Mouse (Mus musculus) kidney, adult 8-10 months (tissue): ENCODE measurements around the gene Pan2.
A peak's percentile ranks its signal among the peaks of the same experiment; 100 is the strongest.
"Not testable (repeated sequence)": the region's sequence is repeated elsewhere in the genome, so short reads cannot be mapped to it uniquely, and the experiment has no call there.

ENCODE experiments used
- DNase-seq, 2 experiments: peaks; one replicate each; pipeline ENCODE4 v3.0.0; 2022

Gene Pan2

DNA sequence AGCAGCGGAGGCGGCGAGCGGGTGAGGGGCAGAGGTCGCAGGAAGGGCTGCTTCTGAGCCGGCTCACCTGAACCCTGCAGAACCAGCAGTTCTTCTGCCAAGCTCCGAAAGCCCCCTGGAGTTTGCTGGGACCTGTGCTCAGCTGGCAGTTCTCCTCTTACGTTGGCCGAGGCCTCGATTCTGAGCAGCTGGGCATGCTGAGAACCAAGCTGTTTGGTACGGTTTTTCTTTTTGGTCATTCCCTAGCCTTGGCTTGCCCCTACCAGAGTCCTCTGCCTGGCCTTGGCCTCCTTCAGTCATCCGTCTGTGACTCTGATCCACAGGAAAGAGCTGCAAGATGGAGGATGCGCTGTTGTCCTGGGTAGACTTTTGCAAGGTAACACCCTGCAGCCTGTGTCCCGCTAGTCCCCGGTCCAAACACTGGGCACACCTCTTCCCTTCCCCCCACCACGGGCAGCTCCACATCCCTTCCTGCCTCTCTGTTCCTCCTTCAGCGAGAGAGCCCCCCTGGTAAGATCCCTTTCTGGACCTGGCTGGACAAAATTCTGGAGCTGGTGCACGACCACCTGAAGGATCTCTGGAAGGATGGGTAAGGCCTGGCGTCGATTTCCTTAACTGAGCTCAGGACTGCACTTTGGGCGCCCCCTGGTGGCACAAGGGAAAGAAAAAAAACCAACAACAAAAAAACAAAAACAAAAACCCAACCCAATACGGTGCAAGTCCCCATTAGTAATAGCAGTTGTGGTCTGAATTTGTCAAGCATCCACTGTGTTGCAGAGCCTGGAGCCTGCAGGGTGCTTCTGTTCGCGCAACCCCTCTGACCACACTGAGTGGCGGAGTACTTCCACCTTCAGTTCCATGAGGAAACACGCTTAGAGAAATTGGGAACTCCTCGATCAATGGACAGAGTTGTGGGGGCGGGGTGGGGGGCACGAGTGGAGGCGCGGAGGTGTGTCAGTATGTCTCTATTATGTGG is 19.2 kb upstream of the Pan2 start:
- peak in 1 of 2 experiments; percentile 70 for DNase-seq

DNA sequence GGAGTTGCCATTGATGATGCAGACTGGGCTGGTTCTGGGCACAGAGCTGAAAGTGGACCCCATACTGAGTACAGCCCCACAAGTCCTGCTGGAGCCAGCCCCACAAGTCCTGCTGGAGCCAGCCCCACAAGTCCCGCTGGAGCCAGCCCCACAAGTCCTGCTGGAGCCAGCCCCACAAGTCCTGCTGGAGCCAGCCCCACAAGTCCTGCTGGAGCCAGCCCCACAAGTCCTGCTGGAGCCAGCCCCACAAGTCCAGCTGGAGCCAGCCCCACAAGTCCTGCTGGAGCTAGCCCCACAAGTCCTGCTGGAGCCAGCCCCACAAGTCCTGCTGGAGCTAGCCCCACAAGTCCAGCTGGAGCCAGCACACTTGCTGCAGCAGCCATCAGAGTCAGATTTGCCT is 12.5 kb upstream of the Pan2 start:
- DNase-seq, result not testable (repeated sequence)

DNA sequence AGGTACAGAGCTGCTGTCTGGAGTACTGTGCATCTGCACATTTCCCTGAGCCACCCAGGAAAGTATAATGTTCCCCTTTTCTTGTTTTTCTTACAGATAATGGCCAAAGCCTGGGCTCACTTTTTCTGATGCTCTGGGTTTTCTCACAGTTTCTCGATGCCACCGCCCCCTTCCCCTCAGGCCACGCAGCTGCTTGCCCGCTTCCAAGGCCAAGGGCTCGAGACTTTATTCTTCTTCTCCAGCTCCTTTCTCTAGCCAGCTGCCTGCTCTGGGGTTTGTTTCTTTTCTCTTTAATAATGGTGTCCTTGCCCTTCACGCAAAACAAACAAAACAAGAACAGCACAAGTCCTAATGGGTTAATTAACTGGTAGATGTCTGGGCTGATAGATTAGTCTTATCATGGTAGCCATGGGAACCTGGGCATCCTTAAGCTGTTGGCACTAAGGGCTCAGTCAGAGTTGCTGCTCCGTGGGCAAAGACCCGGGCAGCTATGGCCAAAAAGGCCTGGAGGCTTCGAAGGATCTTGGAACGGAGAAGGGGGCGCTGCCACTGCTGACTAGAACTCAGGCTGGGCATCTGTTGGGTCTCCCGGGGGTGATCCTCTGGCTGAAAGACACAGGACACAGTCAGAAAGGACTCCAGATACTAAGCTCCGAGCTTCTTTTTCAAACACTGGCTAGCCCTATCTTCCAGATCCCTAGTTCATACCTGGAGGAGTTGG is 6.6 kb upstream of the Pan2 start:
- DNase-seq, result no peak

DNA sequence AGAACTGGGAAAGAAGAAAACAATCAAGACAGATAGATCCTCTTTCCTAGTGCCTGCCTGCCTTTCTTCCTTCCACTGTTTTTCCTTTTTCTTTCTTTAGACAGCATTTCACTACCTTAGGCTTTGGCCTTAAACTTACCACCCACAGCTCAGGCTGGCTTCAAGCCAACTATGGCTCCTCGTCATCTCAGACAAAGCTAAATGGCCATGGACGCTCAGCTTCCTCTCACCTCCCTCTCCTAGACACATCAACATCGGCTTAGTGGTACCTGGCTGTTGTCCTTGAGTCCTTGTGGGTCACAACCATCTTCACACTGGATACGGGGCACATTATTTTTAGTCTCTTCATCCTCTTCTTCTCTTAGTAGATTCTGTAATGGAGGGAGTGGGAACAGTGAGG is 5.9 kb upstream of the Pan2 start:
- no peak for DNase-seq

DNA sequence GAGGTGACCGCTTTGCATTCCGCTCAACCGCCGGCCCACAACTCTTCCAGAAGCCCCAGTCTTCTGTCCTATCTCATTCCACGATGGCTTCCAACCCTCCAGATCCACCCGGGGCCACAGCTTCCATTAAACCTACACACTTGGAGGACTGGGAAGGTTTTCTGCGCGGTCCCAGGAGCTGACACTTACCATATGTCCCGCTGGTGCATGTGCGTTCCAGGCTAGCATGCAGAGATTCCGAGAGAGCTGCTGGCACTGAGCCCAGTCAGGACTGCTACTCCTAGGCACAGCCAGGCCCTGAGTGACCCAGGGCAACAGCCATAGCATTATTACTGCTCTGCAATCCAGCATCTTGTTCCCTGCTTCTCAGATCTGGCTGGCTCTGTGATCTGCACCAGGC is 5.5 kb upstream of the Pan2 start:
- no peak for DNase-seq

DNA sequence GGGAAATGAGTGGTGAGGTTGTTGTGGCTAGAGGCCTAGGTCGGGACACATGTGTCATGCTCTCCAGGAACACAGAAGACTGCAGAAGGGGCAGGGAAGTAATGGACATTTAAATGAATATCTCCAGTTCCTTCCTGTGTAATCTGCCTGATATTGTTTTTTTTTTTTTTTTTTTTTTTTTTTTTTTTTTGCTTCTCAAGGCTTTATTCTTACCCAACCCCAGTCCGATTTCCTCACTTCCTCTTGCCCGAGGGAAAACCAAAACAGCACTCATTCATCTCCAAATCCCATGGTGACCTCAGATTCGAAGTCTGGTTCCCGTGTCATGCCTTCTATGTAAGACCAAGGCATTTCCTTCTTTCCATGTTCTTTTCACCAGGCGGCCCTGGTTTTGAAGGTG is 4.9 kb upstream of the Pan2 start:
- no peak for DNase-seq

DNA sequence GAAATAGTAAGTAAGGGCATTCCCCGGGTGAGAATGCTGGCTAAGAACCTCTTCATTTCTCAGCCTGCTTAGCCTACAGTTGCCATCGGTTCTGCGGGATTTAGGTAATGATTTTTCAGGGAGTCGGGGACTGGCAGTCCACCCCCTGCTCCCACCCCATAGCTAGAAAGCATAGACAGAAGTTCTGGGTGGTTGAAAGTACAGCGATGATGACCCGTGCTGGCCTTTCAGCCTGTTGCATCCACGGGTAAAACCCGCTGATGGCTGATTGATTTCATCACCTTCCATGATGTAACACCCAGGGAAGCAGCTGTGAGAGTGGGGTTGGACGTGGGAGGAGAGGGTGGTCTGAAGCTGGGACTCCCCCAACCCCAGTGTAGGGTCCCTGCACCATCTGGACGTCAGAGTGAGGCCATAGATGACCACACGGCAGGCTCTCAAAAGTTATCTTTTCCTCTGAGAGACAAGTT is 4.4 kb upstream of the Pan2 start, which contains the start of gene Il23a:
Gene Il23a, minus strand, starts transcription at position 51 of the 470 bp plus-strand sequence.
- DNase-seq, result no peak

DNA sequence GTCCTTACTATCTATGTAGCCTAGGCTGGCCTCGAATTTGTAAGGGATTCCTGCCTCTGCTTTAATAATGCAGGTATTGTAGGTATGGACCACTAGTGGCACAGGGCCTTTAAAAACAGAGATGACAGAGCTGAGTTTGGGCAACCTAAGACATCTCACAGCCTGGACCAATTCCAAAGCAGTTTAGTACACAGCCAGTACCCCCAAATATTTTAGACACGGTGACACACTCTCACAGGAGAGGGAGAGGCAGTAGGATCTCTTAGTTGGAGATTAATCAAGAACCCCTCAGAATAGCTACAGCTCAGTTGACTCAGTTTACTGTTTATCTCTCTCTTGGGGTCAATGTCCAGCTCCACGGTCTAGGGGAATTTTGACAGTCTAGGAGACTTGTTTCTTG is 778 bp upstream of the Pan2 start:
- DNase-seq, result no peak

DNA sequence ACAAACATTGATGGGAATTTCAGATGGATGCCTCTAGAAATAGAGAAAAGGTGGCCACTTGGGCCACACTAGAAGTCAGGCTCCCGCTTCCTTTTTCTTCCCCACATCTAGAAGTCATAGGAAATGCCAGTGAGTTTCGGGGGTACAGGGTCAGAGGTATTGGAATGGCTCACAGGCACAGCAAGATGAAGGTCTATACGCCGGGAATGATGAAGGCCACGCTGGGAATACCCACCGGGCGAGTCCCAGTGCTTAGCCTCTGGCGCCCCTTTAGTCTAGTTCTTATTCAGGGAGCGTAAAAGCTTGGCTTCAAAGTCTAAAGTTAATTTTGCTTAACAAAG is 380 bp upstream of the Pan2 start:
- no peak for DNase-seq

DNA sequence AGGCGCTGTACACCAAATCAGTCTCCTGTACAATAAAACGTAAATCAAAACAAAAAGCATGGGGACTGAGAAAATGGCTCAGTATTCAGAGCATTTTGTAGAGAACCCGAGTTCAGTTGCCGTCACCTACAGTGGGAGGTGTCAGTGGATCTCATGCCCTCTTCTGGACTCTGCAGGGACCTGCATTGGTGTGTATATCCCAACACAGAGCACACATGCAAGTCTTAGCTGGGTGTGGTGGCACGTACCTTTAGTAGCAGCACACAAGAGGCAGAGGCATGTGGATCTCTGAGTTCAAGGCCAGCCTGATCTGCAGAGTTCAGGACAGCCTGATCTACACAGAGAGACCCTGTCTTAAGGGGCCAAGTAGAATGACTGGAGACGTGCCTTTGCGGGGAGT is 6.5 kb downstream of the Pan2 start:
- no peak for DNase-seq

DNA sequence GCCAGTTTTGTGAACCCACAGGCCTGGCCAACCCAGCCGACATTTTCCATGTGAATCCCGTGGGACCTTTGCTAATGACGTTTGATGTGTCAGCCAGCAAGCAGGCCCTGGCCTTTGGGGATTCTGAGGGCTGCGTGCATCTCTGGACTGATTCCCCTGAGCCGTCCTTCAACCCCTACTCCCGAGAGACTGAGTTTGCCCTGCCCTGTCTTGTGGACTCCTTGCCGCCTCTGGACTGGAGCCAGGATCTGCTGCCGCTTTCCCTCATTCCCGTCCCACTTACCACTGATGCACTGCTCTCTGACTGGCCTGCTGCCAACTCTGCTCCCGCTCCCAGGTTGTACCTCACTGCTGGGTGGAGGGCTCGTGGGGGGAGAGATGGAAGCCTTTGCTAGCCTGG is 7.0 kb downstream of the Pan2 start:
- DNase-seq, result peak; percentile 23 to 38

DNA sequence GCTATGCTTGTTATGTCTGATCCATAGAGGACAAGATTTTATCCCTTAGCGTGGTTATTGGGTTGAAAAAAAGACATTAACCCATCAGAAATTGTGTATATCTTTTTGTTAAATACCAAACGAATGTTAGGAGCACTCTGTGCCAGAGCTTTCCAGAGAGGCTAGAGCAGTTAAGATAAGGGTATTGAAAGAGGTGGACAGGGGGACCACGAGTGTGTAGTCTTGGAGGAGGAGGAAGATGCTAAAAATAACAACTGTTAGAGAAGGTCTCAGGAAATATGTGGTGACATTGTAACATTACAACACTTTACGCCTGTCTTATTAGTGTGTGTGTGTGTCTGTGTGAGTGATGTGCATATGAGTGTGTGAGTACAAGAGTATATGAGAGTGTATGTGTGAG is 7.8 kb downstream of the Pan2 start:
- no peak for DNase-seq

DNA sequence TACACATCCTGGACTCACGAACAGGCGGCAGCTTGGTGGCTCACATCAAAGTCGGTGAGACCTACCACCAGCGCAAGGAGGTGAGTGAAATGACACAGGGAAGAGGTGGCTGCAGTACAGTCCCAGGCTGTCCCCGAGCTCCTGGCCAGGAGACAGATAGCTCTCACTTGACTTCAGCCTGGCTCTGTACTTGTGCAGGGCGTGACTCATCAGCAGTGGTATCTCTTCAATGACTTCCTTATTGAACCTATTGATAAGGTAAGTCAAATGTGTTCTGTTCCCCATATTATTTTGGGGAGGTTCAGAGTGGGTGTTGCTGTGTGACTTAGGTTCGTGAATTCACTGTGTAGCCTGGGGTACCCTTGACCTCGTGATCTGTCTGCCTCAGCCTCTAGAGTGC is 12.4 kb downstream of the Pan2 start:
- DNase-seq, result no peak

DNA sequence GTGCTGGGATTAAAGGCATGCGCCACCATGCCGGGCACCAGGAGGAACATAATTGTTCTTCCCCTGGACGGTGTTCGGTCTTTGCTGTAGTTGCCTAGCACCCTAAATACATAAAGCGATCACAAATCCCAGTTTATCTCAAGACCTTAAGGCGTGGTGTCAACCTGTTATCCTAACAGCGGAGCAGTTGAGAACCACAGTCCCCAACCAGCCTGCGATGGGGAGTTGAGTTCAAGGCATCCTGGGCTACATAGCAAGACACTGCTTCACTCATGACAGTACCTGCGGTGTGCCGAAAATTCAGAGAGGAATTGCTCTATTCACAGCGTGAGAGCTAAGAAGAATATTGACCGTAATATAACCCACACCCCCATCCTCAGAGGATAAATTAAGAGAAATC is 18.5 kb downstream of the Pan2 start:
- DNase-seq, result no peak

DNA sequence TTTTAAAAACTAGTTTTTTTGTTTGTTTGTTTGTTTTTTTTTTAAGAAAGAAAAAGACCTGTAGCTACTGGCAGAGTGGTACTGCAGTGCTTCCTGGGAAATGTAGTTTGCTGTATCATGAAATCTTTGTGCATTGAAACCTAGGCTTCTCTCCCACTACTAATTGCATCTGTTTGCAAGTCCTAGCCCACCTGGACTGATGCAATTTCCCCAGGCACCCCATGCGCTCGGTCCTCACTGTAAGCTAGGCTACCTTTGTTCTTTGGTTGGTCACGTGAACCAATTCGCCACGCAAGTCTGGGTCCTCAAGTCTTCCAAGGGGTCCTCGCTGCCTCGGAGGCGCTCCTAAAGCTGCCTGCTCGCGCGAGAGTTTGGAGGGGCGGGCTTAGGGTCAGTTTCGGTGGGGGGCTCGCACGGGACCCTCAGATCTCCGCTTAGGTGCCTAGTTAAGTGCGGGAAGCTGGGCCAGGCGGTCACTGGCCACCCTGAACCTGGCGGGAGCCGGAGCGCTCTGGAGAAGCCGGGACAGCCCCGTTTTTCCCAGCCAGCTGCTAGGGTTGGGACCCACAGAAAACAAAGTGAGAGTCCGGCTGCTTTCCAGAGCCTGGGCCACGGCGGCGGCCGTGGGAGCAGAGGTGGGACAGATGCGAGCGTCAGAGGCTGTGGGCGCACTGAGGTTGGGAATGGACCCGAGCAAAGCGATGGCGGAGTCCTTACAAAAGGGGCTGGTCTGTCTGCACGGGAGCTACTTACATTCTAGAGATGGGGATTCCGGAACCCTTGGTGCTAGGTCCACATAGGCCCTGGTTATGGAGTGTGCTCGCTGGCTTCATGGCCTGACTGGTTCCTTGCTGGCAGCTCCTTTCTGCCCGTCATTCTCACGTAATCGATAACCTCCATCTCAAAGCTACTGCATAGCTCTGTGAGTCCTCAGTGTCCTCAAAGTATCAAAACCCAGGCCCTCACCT is 19.3 kb downstream of the Pan2 start, which contains the start of gene Cnpy2:
Gene Cnpy2, plus strand, starts transcription at position 319 of the 968 bp plus-strand sequence.
- peak; percentile 84 to 86 for DNase-seq

DNA sequence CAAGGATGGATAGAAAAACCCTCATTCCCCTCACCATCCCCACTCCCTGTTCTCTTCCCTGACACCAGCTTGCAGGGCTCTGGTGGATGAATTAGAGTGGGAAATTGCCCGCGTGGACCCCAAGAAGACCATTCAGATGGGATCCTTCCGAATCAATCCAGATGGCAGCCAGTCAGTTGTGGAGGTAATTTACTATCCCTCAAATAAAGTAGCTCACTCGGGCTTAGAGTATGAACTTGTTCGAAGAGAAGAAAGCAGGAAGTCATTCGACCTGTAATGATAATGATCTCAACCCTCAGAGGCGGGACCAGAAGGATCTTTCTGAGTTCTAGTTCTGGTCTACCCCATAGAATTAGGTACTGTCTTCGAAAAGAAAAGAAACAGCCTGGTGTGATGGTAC is 20.4 kb downstream of the Pan2 start:
- DNase-seq, result no peak

DNA sequence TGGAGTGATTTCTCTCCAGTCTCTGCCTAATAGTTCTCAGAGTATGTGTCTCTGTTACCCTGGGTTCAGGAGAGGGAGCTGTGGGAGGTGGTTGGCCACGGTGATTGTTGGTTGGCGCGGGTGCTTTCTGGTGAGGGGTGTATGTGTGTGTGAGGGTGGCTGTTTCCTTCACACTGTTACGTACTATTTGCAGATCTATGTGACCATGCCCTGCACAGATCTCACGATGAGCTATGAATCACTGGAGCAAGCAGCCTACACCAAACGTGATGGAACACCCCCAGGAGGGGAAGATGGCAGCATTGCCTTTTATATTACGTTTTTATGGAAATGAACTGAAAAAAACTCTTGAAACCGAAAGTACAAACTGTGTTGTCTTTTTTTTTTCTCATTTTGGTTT is 23.7 kb downstream of the Pan2 start:
- no peak for DNase-seq

DNA sequence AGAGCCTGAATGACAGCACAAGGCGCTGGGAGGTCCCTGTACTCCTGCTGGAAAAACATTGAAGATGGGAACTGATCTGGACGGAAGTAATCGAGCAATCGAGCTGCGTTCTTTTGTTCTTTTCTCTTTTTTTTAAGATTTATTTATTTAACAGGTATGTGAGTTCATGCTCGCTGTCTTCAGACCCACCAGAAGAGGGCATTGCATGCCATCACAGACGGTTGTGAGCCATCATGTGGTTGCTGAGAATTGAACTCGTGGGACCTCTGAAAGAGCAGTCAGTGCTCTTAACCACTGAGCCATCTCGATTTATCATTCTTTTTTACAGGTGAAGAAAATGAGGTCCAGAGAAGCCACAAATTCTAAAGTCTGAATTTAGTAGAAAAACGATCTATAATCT is 24.5 kb downstream of the Pan2 start:
- no peak for DNase-seq

DNA sequence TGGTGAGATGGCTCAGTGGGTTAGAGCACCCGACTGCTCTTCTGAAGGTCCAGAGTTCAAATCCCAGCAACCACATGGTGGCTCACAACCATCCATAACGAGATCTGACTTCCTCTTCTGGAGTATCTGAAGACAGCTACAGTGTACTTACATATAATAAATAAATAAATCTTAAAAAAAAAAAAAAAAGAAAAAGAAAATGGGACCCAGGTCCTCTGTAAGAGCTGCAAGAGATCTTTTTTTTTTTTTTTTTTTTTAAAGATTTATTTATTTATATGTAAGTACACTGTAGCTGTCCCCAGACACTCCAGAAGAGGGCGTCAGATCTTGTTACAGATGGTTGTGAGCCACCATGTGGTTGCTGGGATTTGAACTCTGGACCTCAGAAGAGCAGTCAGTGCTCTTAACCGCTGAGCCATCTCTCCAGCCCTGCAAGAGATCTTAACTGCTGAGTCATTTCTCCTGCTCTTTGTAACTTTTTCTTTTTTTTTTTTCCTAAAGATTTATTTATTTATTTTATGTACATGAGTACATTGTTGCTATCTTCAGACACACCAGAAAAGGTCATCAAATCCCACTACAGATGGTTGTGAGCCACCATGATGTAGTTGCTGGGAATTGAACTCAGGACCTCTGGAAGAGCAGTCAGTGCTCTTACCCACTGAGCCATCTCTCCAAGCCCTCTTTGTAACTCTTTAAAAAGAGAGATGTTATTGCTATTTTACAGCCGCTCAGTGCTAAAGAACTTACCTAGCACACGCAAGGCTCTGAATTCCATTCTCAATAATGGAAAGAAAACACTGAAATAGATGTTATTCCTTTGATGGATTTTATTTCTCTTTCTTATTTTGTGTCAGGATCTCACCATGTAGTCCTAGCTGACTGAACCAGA is 29.5 kb downstream of the Pan2 start:
- DNase-seq, result not testable (repeated sequence)

DNA sequence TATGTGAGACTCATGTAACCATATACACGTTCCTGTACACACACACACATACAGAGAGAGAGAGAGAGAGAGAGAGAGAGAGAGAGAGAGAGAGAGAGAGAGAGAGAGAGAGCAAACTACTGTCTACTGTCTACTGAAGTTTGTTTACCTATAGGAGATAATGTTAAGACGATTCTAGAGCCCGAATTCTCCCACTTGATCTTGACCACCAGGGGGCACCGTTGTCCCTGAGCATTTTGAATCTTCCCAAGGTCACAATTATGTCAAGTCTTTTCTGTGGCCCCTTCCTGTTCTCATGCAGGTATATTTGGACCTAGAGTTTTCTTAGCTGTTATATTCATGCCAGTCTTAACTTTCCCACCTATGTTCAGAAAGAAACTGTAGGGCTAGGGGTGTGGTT is 32.4 kb downstream of the Pan2 start:
- peak; percentile 66 to 89 for DNase-seq

DNA sequence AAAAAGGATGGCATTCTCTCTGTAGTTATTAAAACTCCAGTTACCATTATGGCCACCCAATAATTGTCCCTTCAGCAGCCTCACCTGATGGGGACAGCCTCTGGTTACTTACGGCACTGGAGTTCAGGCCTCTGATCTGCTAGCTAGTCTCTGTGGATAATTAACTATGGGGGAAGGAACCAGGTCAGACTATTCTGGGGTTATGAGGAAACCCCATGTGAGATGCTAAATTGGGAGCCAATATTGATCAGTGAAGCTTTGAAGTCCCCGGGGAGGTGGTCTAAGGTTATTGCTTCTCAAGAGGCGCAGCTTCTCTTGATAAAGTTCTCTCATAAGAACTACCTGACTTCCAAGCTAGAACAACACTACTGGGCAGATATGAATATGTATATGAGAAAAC is 33.1 kb downstream of the Pan2 start:
- DNase-seq, result peak; percentile 23 to 43

DNA sequence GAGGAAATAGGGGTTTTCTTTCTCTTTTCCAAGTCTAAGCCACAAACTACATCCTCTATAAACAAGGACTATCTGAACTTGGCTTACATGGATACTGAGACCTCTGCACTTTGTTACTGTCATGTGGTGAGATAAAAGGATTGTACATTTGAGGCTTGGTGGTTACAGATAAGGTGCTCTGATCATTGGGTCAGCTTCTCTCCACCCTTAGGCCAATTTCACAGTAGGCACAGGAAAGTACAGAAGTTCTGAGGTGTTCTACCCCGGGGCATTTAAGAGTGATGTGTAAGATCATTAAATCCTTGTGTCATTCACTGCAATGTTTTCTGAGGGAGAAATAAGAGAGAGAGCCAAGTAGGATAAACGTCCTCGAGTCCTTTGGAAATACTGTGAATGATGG is 33.5 kb downstream of the Pan2 start:
- DNase-seq, result no peak
